Mouse (Mus musculus) midbrain, embryonic 14.5 days (tissue): ENCODE data around the gene Map3k14. TPM values are rescaled to one million over a fixed set of nuclear protein-coding genes. Genes with fewer than 3 reads are reported as not detected.

Source experiments
- ATAC-seq: fragments of 200-750 bp; cut with Nextera tagmentation; 2 replicates; pipeline ENCODE4 v1.8.0; 2017; ENCODE audit warnings: moderate number of reproducible peaks, moderate library complexity; ENCODE audit not compliant: low FRiP score, low TSS enrichment
- DNase-seq: peaks from one replicate; pipeline ENCODE4 v3.0.0-alpha.2; 2015
- H3K27ac ChIP-seq: fragments of 300-500 bp; sonication (generic); replicated peaks from 2 replicates; pipeline ENCODE4 v1.5.1; 2014; ENCODE audit warnings: mild to moderate bottlenecking, low read depth, low read length, moderate library complexity
- H3K27me3 ChIP-seq: fragments of 300-500 bp; sonication (generic); 2 replicates; pipeline ENCODE4 v1.6.1; 2014; ENCODE audit warnings: low read length, control low read depth, mixed read lengths; ENCODE audit not compliant: control insufficient read depth, insufficient read depth
- H3K36me3 ChIP-seq: fragments of 300-500 bp; sonication (generic); 2 replicates; pipeline ENCODE4 v1.6.1; 2014; ENCODE audit warnings: low read length, control low read depth; ENCODE audit not compliant: control insufficient read depth, insufficient read depth
- H3K4me1 ChIP-seq: fragments of 300-500 bp; sonication (generic); 2 replicates; pipeline ENCODE4 v1.6.1; 2014; ENCODE audit warnings: mild to moderate bottlenecking, antibody characterized with exemption, low read length, control low read depth; ENCODE audit not compliant: control insufficient read depth, insufficient read depth
- H3K4me2 ChIP-seq: fragments of 300-500 bp; sonication (generic); 2 replicates; pipeline ENCODE4 v1.6.1; 2014; ENCODE audit warnings: mild to moderate bottlenecking, low read length, moderate library complexity
- H3K4me3 ChIP-seq: fragments of 300-500 bp; sonication (generic); replicated peaks from 2 replicates; pipeline ENCODE4 v1.5.1; 2014; ENCODE audit warnings: low read depth, low read length
- H3K9ac ChIP-seq: fragments of 300-500 bp; sonication (generic); replicated peaks from 2 replicates; pipeline ENCODE4 v1.6.1; 2014; ENCODE audit warnings: mild to moderate bottlenecking, low read length, moderate library complexity
- H3K9me3 ChIP-seq: fragments of 300-500 bp; sonication (generic); 2 replicates; pipeline ENCODE4 v1.6.1; 2016; ENCODE audit warnings: low read length, control low read depth, mixed read lengths; ENCODE audit not compliant: control insufficient read depth
- WGBS: fragments of 180-500 bp; shearing (Covaris S2); extraction: QIAGEN DNeasy Blood & Tissue Kit; methylation state at CpG from one replicate; pipeline ENCODE4 v1.1.7; 2014; 5-methylcytosine and 5-hydroxymethylcytosine counted together
- polyA plus RNA-seq: library from polyadenylated mRNA; unstranded; fragments of >200 nt; fragmentation: Nextera tagmentation; extraction: Ambion mirVana; gene quantifications from 2 replicates; pipeline ENCODE4 v1.2.1, GENCODE M21; 2014

The Map3k14 gene
- polyA plus RNA-seq, 1 experiment from 2014 or later, result 3.4 TPM

- H3K27ac ChIP-seq, result peak within 1 kb of the TSS; percentile 63
- H3K27me3 ChIP-seq, result peaks cover 17% of the 10 kb centered on the region
- peaks cover 17% of the 10 kb centered on the region for H3K4me1 ChIP-seq
- under 1% methylated on average over 74 of the region's 84 CpGs for WGBS
- no peaks in the 10 kb centered on the region for H3K36me3 ChIP-seq
- no peaks in the 10 kb centered on the region for H3K9me3 ChIP-seq
- H3K9ac ChIP-seq, result peak within 1 kb of the TSS; percentile 75
- H3K4me3 ChIP-seq, result peak within 1 kb of the TSS; percentile 67
- peak within 1 kb of the TSS; percentile 78 for H3K4me2 ChIP-seq
- ATAC-seq, result peak; percentile 80; the same call in 1 of the 2 replicates
- peak; percentile 85 for DNase-seq
Measured at GRCm38 (mm10) chr11:103170494-103171285, 96.6 kb downstream of the Map3k14 start, which contains the start of gene Fmnl1. Gene Fmnl1, plus strand, starts transcription at chr11:103171107.

DNA sequence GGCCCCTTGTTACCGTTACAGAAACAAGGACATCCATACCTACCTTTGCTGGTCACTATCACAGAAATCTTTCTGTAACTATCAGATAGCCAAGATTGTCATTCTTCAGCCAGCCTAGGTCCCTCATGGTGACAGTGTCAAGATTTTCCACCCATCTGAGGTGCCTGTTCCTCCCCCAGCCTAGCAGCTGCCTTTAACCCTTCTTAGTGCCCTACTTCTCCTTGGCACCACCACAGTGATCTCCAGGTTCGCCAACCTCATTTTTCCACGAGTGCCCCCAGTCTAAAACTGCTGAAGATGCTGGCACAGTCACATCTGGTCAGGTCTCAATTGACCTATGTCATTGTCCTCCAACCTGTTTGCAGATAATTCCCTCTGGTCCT lies 97.2 kb downstream of the Map3k14 start:
- ATAC-seq (no peak), DNase-seq (peak; percentile 15)
- Histone ChIP-seq H3K4me1 (peaks cover 17% of the 10 kb centered on the region), H3K4me3 (peak overlapping the region; percentile 67), H3K9ac (peak overlapping the region; percentile 75), H3K27ac (peak overlapping the region; percentile 63), H3K9me3 (no peaks in the 10 kb centered on the region), H3K27me3 (peaks cover 17% of the 10 kb centered on the region), H3K36me3 (no peaks in the 10 kb centered on the region), H3K4me2 (peak overlapping the region; percentile 78)
- 41% methylated on average over 3 of the region's 3 CpGs for WGBS

Other genes starting within 250 kb of the Map3k14 start
- 30.7 and 38.0 TPM in 2 replicates for gene Nmt1, start 239.3 kb downstream of the Map3k14 start, polyA plus RNA-seq
- gene Dcakd, start 239.1 kb downstream of the Map3k14 start, polyA plus RNA-seq, result 183 and 209 TPM in 2 replicates
- 0.92 and 1.8 TPM in 2 replicates for gene Plcd3, start 165.8 kb downstream of the Map3k14 start, polyA plus RNA-seq
- 8.0 and 8.4 TPM in 2 replicates for gene Acbd4, start 165.8 kb downstream of the Map3k14 start, polyA plus RNA-seq
- 3.9 and 5.9 TPM in 2 replicates for gene Hexim1, start 151.2 kb downstream of the Map3k14 start, polyA plus RNA-seq
- gene Hexim2, start 135.0 kb downstream of the Map3k14 start, polyA plus RNA-seq, result 22.9 and 24.7 TPM in 2 replicates
- gene Fmnl1, start 96.4 kb downstream of the Map3k14 start, polyA plus RNA-seq, result 4.3 and 5.2 TPM in 2 replicates
- 0.88 and 2.1 TPM in 2 replicates for gene 1700023F06Rik, start 58.9 kb downstream of the Map3k14 start, polyA plus RNA-seq
- 0.25 and 0.27 TPM in 2 replicates for gene Spata32, start 49.0 kb downstream of the Map3k14 start, polyA plus RNA-seq
- 2.1 and 4.0 TPM in 2 replicates for gene Arhgap27, start 96.2 kb upstream of the Map3k14 start, polyA plus RNA-seq
- 8.0 and 11.6 TPM in 2 replicates for gene Plekhm1, start 145.2 kb upstream of the Map3k14 start, polyA plus RNA-seq
- gene Lrrc37a, start 237.1 kb upstream of the Map3k14 start, polyA plus RNA-seq, result not detected in 2 replicates